Mouse (Mus musculus): Measurements from ENCODE around the gene Ankrd33. TPM values are rescaled to one million over a fixed set of nuclear protein-coding genes. Genes with fewer than 3 reads are reported as not detected.
A peak's percentile ranks its signal among the peaks of the same experiment; 100 is the strongest.

The Ankrd33 gene
- total and polyA plus RNA-seq, 2 experiments, result not detected

GRCm38 (mm10) chr15:101143494-101143893 is 27.9 kb downstream of the Ankrd33 start:
- peak overlapping the region; percentile 92 for H3K27ac ChIP-seq (replicated peaks; ENCODE audit: insufficient read depth, low read depth, low read length)
- H3K4me3 ChIP-seq (ENCODE audit: insufficient read depth, low read depth, low read length), result no peak overlapping the region; the same call in 1 of the 2 replicates
- WGBS, result 15% methylated on average over 8 of the region's 8 CpGs
- DNase-seq (ENCODE audit: extremely low read depth, low read depth, low spot score), result peak; percentile 89
- TF ChIP-seq POLR2A (IDR thresholded peaks at IDR 0.05; ENCODE audit: extremely low read depth, insufficient read depth, low read length) (no peak), CTCF (IDR thresholded peaks at IDR 0.05; ENCODE audit: low read depth, low read length) (no peak)
- H3K9ac ChIP-seq (ENCODE audit: low read depth, low read length), result peak overlapping the region; percentile 68
- H3K36me3 ChIP-seq (ENCODE audit: control insufficient read depth, insufficient read depth, low read length), result no peaks in the 10 kb centered on the region
- H3K4me1 ChIP-seq (ENCODE audit: control insufficient read depth, insufficient read depth, low read length), result peaks cover 10% of the 10 kb centered on the region
- no peaks in the 10 kb centered on the region; the same call in 1 of the 2 replicates for H3K79me2 ChIP-seq (ENCODE audit: control insufficient read depth, insufficient read depth, low read length)
- no peaks in the 10 kb centered on the region for H3K27me3 ChIP-seq (ENCODE audit: control insufficient read depth, insufficient read depth, low read length)

GRCm38 (mm10) chr15:101144176-101144575 is 28.6 kb downstream of the Ankrd33 start:
- Histone ChIP-seq H3K9ac (ENCODE audit: low read depth, low read length) (peak overlapping the region; percentile 68), H3K27ac (replicated peaks; ENCODE audit: insufficient read depth, low read depth, low read length) (peak overlapping the region; percentile 92), H3K4me1 (ENCODE audit: control insufficient read depth, insufficient read depth, low read length) (peaks cover 10% of the 10 kb centered on the region), H3K79me2 (ENCODE audit: control insufficient read depth, insufficient read depth, low read length) (no peaks in the 10 kb centered on the region; the same call in 1 of the 2 replicates), H3K4me3 (ENCODE audit: insufficient read depth, low read depth, low read length) (peak overlapping the region; percentile 47), H3K36me3 (ENCODE audit: control insufficient read depth, insufficient read depth, low read length) (no peaks in the 10 kb centered on the region), H3K27me3 (ENCODE audit: control insufficient read depth, insufficient read depth, low read length) (no peaks in the 10 kb centered on the region)
- peak; percentile 67 for DNase-seq (ENCODE audit: extremely low read depth, low read depth, low spot score)
- TF ChIP-seq CTCF (IDR thresholded peaks at IDR 0.05; ENCODE audit: low read depth, low read length) (no peak), POLR2A (IDR thresholded peaks at IDR 0.05; ENCODE audit: extremely low read depth, insufficient read depth, low read length) (no peak)
- WGBS, result 41% methylated on average over 5 of the region's 5 CpGs

GRCm38 (mm10) chr15:101144779-101145178 is 29.2 kb downstream of the Ankrd33 start:
- Histone ChIP-seq H3K27me3 (ENCODE audit: control insufficient read depth, insufficient read depth, low read length) (no peaks in the 10 kb centered on the region), H3K4me3 (ENCODE audit: insufficient read depth, low read depth, low read length) (peak overlapping the region; percentile 47), H3K27ac (replicated peaks; ENCODE audit: insufficient read depth, low read depth, low read length) (peak overlapping the region; percentile 92), H3K4me1 (ENCODE audit: control insufficient read depth, insufficient read depth, low read length) (peaks cover 10% of the 10 kb centered on the region), H3K9ac (ENCODE audit: low read depth, low read length) (peak overlapping the region; percentile 68), H3K79me2 (ENCODE audit: control insufficient read depth, insufficient read depth, low read length) (no peaks in the 10 kb centered on the region; the same call in 1 of the 2 replicates), H3K36me3 (ENCODE audit: control insufficient read depth, insufficient read depth, low read length) (no peaks in the 10 kb centered on the region)
- 14% methylated on average over 8 of the region's 8 CpGs for WGBS
- no peak for TF ChIP-seq CTCF (IDR thresholded peaks at IDR 0.05; ENCODE audit: low read depth, low read length)
- no peak for TF ChIP-seq POLR2A (IDR thresholded peaks at IDR 0.05; ENCODE audit: extremely low read depth, insufficient read depth, low read length)
- DNase-seq (ENCODE audit: extremely low read depth, low read depth, low spot score), result peak; percentile 76

- Histone ChIP-seq H3K4me1 (ENCODE audit: control insufficient read depth, insufficient read depth, low read length) (peaks cover 10% of the 10 kb centered on the region), H3K36me3 (ENCODE audit: control insufficient read depth, insufficient read depth, low read length) (no peaks in the 10 kb centered on the region), H3K79me2 (ENCODE audit: control insufficient read depth, insufficient read depth, low read length) (no peaks in the 10 kb centered on the region; the same call in 1 of the 2 replicates), H3K27ac (replicated peaks; ENCODE audit: insufficient read depth, low read depth, low read length) (peak overlapping the region; percentile 92), H3K4me3 (ENCODE audit: insufficient read depth, low read depth, low read length) (peak overlapping the region; percentile 47), H3K9ac (ENCODE audit: low read depth, low read length) (peak overlapping the region; percentile 68), H3K27me3 (ENCODE audit: control insufficient read depth, insufficient read depth, low read length) (no peaks in the 10 kb centered on the region)
- 12% methylated on average over 19 of the region's 19 CpGs for WGBS
- peak; percentile 77 for TF ChIP-seq POLR2A (IDR thresholded peaks at IDR 0.05; ENCODE audit: extremely low read depth, insufficient read depth, low read length)
- peak; percentile 98 for TF ChIP-seq CTCF (IDR thresholded peaks at IDR 0.05; ENCODE audit: low read depth, low read length)
- peak; percentile 86 for DNase-seq (ENCODE audit: extremely low read depth, low read depth, low spot score)
Measured at GRCm38 (mm10) chr15:101145424-101146099, 30.0 kb downstream of the Ankrd33 start.

- Histone ChIP-seq H3K9ac (ENCODE audit: low read depth, low read length) (no peak overlapping the region), H3K79me2 (ENCODE audit: control insufficient read depth, insufficient read depth, low read length) (no peaks in the 10 kb centered on the region; the same call in 1 of the 2 replicates), H3K27ac (replicated peaks; ENCODE audit: insufficient read depth, low read depth, low read length) (peak overlapping the region; percentile 3; the same call in 1 of the 2 replicates), H3K27me3 (ENCODE audit: control insufficient read depth, insufficient read depth, low read length) (no peaks in the 10 kb centered on the region), H3K4me3 (ENCODE audit: insufficient read depth, low read depth, low read length) (no peak overlapping the region), H3K36me3 (ENCODE audit: control insufficient read depth, insufficient read depth, low read length) (no peaks in the 10 kb centered on the region), H3K4me1 (ENCODE audit: control insufficient read depth, insufficient read depth, low read length) (peaks cover 5% of the 10 kb centered on the region)
- TF ChIP-seq POLR2A (IDR thresholded peaks at IDR 0.05; ENCODE audit: extremely low read depth, insufficient read depth, low read length), result no peak
- TF ChIP-seq CTCF (IDR thresholded peaks at IDR 0.05; ENCODE audit: low read depth, low read length), result no peak
- 77% methylated on average over 15 of the region's 15 CpGs for WGBS
- no peak for DNase-seq (ENCODE audit: extremely low read depth, low read depth, low spot score)
Measured at GRCm38 (mm10) chr15:101146100-101146965, 30.8 kb downstream of the Ankrd33 start.
